Mouse (Mus musculus) lung, embryonic 16.5 days (tissue): ENCODE results near the gene Rpl32. TPM values are rescaled to one million over a fixed set of nuclear protein-coding genes. Genes with fewer than 3 reads are reported as not detected.

ENCODE experiments used
- ATAC-seq: fragments of 200-750 bp; cut with Nextera tagmentation; 2 replicates; pipeline ENCODE4 v1.8.0; 2017; ENCODE audit warnings: low read depth, mild to moderate bottlenecking, moderate library complexity
- H3K27ac ChIP-seq: fragments of 300-500 bp; sonication (generic); 2 replicates; pipeline ENCODE4 v1.5.1; 2014; ENCODE audit warnings: mild to moderate bottlenecking, control low read depth, low read length
- H3K27me3 ChIP-seq: fragments of 300-500 bp; sonication (generic); 2 replicates; pipeline ENCODE4 v1.6.1; 2014; ENCODE audit warnings: low read depth, low read length, mixed read lengths; ENCODE audit not compliant: control insufficient read depth, insufficient read depth
- H3K36me3 ChIP-seq: fragments of 300-500 bp; sonication (generic); 2 replicates; pipeline ENCODE4 v1.6.1; 2014; ENCODE audit warnings: low read length; ENCODE audit not compliant: control insufficient read depth, insufficient read depth
- H3K4me1 ChIP-seq: fragments of 300-500 bp; sonication (generic); replicated peaks from 2 replicates; pipeline ENCODE4 v1.6.1; 2014; ENCODE audit warnings: low read length, mixed read lengths; ENCODE audit not compliant: control insufficient read depth, insufficient read depth
- H3K4me2 ChIP-seq: fragments of 300-500 bp; sonication (generic); 2 replicates; pipeline ENCODE4 v1.6.1; 2014; ENCODE audit warnings: low read depth, low read length, control low read depth
- H3K4me3 ChIP-seq: fragments of 300-500 bp; sonication (generic); 2 replicates; pipeline ENCODE4 v1.5.1; 2014; ENCODE audit warnings: mild to moderate bottlenecking, low read length, control low read depth
- H3K9ac ChIP-seq: fragments of 300-500 bp; sonication (generic); 2 replicates; pipeline ENCODE4 v1.6.1; 2014; ENCODE audit warnings: low read length, control low read depth
- H3K9me3 ChIP-seq: fragments of 300-500 bp; sonication (generic); 2 replicates; pipeline ENCODE4 v1.6.1; 2016; ENCODE audit warnings: low read length; ENCODE audit not compliant: control insufficient read depth
- whole genome bisulfite sequencing: fragments of 180-500 bp; shearing (Covaris S2); extraction: QIAGEN DNeasy Blood & Tissue Kit; methylation state at CpG from one replicate; pipeline ENCODE4 v1.1.7; 2014; 5-methylcytosine and 5-hydroxymethylcytosine counted together
- polyA plus RNA-seq: library from polyadenylated mRNA; unstranded; fragments of >200 nt; fragmentation: Nextera tagmentation; extraction: Ambion mirVana; gene quantifications from 2 replicates; pipeline ENCODE4 v1.2.1, GENCODE M21; 2015

The Rpl32 gene
- polyA plus RNA-seq, 1 experiment from 2014 or later = 2,268 TPM

DNA sequence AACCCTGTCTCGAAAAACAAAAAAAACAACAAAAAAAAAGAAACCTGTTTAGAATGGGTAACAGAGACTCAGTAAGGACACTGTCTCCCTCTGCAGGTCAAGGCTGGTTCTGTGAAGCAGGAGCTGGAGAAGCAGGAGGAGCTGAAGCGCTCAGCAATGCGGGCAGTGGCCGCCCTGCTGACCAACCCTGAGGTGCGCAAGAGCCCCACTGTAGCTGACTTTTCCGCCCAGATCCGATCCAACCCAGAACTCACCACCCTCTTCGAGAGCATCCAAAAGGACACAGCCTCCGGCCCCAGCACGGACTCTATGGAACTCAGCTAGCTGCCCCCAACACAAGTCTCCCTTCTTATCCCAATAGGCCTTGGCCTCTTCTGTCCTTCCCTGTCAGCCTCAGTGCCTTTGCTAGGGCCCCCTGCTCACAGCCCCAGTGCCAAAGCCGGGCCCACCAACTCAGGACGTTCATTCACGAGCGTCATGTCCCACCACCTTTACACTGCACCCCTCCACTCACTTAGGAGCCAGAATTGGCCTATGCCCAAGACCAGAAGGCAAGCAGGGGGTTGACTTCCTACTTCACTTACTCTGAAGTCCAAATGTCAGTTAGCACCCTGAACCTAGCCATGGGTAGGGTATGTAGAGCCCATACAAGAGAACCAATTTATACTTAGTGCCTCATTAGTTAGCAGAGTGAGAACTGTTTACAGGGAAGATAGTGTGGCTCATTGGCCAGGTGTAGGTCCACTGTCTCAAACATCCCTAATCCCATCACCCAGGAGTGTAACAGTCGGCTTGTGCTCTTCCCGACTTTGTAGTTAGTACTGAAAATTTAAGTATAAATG lies 4.8 kb downstream of the Rpl32 start:
- no peak overlapping the region for H3K9ac ChIP-seq
- peaks cover 51% of the 10 kb centered on the region for H3K36me3 ChIP-seq
- WGBS = 38% methylated on average over 16 of the region's 16 CpGs
- H3K9me3 ChIP-seq = no peaks in the 10 kb centered on the region
- no peak overlapping the region for H3K27ac ChIP-seq
- no peak overlapping the region for H3K4me2 ChIP-seq
- no peak overlapping the region for H3K4me3 ChIP-seq
- H3K27me3 ChIP-seq = no peaks in the 10 kb centered on the region
- H3K4me1 ChIP-seq = peaks cover 17% of the 10 kb centered on the region
- ATAC-seq = peak; percentile 51

DNA sequence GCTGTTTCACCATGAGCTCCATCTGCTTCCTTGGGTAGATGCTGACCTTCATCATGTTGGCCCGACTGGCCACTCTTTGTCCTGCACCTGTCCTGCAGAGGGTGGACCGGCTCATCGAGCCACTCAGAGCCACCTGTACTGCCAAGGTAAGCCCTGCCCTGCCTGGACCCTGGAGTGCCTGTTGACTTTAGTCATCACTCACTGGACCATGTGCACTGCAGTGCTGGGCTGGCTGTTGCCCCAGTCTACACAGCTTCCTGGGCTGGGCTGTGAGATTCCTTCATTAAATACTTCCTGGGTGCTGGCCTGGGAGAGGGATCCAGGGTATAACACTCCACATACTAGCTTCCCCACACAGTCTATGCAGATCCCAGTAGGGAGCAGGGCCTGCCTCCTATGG lies 6.7 kb downstream of the Rpl32 start:
- no peak for ATAC-seq
- no peak overlapping the region for H3K27ac ChIP-seq
- H3K36me3 ChIP-seq = peaks cover 58% of the 10 kb centered on the region
- no peaks in the 10 kb centered on the region for H3K27me3 ChIP-seq
- 85% methylated on average over 3 of the region's 3 CpGs for WGBS
- H3K4me3 ChIP-seq = no peak overlapping the region
- no peaks in the 10 kb centered on the region for H3K9me3 ChIP-seq
- H3K4me1 ChIP-seq = peaks cover 10% of the 10 kb centered on the region
- no peak overlapping the region for H3K9ac ChIP-seq
- H3K4me2 ChIP-seq = no peak overlapping the region

DNA sequence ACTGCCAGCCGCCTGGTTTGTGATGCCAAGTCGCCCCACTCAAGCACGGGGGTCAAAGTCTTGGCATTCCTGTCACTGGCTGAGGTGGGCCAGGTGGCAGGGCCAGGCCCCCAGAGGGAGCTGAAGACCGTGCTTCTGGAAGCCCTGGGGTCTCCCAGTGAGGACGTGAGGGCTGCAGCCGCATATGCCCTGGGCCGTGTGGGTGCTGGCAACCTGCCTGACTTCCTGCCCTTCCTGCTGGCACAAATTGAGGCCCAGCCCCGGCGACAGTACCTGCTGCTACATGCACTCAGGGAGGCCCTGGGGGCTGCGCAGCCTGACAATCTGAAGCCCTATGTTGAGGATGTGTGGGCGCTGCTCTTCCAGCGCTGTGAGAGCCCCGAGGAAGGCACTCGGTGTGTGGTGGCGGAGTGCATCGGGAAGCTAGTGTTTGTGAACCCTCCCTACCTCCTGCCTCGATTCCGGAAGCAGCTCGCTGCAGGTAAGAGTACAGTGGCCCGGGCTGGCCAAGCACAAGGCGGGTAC lies 15.8 kb downstream of the Rpl32 start:
- no peak overlapping the region for H3K27ac ChIP-seq
- peaks cover 60% of the 10 kb centered on the region for H3K36me3 ChIP-seq
- no peaks in the 10 kb centered on the region for H3K4me1 ChIP-seq
- H3K9ac ChIP-seq = no peak overlapping the region
- no peak; the same call in 1 of the 2 replicates for ATAC-seq
- WGBS = 80% methylated on average over 21 of the region's 21 CpGs
- H3K27me3 ChIP-seq = no peaks in the 10 kb centered on the region
- no peaks in the 10 kb centered on the region for H3K9me3 ChIP-seq
- no peak overlapping the region for H3K4me2 ChIP-seq
- no peak overlapping the region for H3K4me3 ChIP-seq

DNA sequence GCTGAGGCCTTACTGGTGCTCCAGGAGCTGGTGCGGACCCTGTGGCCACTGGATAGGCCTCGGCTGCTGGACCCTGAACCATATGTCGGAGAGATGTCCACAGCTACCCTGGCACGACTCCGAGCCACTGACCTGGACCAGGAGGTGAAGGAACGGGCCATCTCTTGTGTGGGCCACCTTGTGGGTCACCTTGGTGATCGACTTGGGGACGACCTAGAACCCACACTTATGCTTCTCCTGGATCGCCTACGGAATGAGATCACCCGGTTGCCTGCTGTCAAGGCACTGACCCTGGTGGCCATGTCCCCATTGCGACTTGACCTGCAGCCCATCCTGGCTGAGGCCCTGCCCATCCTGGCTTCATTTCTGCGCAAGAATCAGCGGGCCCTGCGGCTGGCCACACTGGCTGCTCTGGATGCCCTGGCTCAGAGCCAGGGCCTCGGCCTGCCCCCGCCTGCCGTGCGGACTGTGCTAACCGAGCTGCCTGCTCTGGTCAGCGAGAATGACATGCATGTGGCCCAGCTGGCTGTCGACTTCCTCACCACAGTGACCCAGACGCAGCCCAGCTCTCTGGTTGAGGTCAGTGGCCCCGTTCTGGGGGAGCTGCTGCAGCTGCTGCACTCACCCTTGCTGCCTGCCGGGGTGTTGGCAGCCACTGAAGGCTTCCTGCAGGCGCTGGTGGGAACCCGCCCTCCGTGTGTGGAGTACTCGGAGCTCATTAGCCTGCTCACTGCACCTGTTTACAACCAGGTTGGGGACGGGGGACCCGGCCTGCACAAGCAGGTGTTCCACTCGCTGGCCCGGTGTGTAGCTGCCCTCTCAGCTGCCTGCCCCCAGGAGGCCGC lies 16.5 kb downstream of the Rpl32 start:
- H3K9ac ChIP-seq = no peak overlapping the region
- H3K27ac ChIP-seq = no peak overlapping the region
- no peaks in the 10 kb centered on the region for H3K27me3 ChIP-seq
- H3K4me3 ChIP-seq = no peak overlapping the region
- WGBS = 74% methylated on average over 34 of the region's 34 CpGs
- peaks cover 62% of the 10 kb centered on the region for H3K36me3 ChIP-seq
- H3K9me3 ChIP-seq = no peaks in the 10 kb centered on the region
- no peaks in the 10 kb centered on the region for H3K4me1 ChIP-seq
- H3K4me2 ChIP-seq = no peak overlapping the region
- peak; percentile 87 for ATAC-seq

DNA sequence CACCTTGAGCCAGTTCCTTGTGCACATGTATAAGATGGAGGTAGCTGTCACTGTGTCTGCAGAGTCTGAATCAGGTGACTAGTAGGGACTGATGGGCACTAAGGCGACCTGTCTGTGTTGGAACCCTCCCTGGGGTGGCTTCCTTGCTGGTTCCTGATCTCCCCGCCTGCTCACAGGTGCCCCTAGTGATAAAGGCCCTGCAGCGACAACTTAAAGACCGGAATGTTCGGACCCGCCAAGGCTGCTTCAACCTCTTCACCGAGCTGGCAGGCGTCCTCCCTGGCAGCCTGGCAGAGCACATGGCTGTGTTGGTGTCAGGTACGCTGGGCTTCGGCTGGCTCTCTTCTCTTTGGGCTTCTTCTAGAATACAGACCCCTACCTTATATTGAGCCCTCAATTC lies 17.5 kb downstream of the Rpl32 start:
- no peak overlapping the region for H3K4me3 ChIP-seq
- H3K9me3 ChIP-seq = no peaks in the 10 kb centered on the region
- H3K36me3 ChIP-seq = peaks cover 65% of the 10 kb centered on the region
- no peak overlapping the region for H3K4me2 ChIP-seq
- no peak overlapping the region for H3K27ac ChIP-seq
- H3K9ac ChIP-seq = no peak overlapping the region
- H3K27me3 ChIP-seq = no peaks in the 10 kb centered on the region
- no peaks in the 10 kb centered on the region for H3K4me1 ChIP-seq
- 69% methylated on average over 10 of the region's 10 CpGs for WGBS
- ATAC-seq = no peak

DNA sequence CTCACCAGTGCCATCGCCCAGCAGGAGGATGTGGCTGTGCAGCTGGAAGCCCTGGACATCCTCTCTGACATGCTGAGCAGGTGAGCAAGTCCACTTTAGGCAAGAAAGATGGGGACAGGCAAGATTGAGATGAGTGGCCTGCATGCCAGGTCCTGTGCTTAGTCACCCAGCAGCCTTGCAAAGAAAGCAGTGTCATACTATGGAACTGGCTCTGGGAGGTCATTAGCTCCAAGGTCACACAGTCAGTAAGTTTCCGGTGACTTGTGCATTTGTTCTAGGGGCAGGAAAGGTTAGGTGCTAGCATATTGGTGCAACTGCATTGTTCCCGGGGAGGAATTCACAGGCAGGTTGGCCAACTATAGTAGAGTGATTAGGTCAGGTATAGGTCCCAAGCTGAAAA lies 25.8 kb downstream of the Rpl32 start:
- H3K27me3 ChIP-seq = no peaks in the 10 kb centered on the region
- no peak overlapping the region for H3K4me3 ChIP-seq
- 91% methylated on average over 3 of the region's 3 CpGs for WGBS
- peaks cover 59% of the 10 kb centered on the region for H3K36me3 ChIP-seq
- no peaks in the 10 kb centered on the region for H3K9me3 ChIP-seq
- no peak overlapping the region for H3K9ac ChIP-seq
- no peak overlapping the region for H3K27ac ChIP-seq
- no peak for ATAC-seq
- no peak overlapping the region for H3K4me2 ChIP-seq
- no peaks in the 10 kb centered on the region for H3K4me1 ChIP-seq

DNA sequence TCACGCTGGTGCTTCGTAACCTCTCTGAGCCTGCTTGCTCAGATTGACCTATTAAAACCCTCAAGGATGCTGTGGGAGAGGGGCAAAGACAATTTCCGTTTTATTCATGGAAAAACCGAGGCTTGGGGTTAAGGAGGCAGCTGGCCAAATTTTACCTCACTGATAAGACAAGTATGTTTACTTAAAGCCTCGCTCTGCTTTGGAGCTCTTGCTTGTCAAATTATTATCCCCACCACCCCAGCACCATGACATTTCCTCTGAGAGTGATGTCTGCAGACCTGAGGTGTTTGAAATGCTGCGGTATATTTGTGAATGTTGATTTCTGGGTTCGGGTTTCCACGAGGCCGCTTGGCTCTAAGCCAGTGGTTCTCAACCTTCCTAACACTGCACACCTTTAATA lies 32.2 kb downstream of the Rpl32 start:
- Histone ChIP-seq H3K4me1 (peaks cover 24% of the 10 kb centered on the region), H3K9me3 (no peaks in the 10 kb centered on the region), H3K4me2 (peak overlapping the region; percentile 84), H3K27ac (peak overlapping the region; percentile 75; the same call in 1 of the 2 replicates), H3K9ac (peak overlapping the region; percentile 90), H3K36me3 (peaks cover 11% of the 10 kb centered on the region), H3K4me3 (peak overlapping the region; percentile 89), H3K27me3 (no peaks in the 10 kb centered on the region)
- ATAC-seq = no peak
- WGBS = 7% methylated on average over 9 of the region's 9 CpGs

DNA sequence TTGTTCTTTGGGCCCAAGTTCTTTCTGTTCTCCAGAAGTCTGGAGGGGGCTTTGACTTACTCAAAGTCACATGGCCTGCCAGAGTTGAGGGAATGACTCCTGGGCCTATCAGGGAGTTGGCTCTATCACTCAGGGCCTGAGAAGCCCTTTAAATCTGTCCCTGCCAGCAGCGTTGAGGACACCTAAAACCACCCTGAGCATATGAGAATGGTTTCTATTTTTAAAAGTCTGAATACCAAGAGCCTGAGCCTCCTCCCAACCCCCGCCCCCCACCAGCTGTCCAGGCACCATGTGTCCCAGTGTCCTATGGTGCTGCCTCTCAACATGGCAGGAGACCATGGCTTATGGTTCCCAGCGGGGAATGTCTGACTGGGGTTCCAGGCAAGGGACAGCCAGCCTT lies 32.7 kb downstream of the Rpl32 start:
- H3K27me3 ChIP-seq = no peaks in the 10 kb centered on the region
- peak overlapping the region; percentile 90 for H3K9ac ChIP-seq
- H3K27ac ChIP-seq = peak overlapping the region; percentile 75
- 20% methylated on average over 3 of the region's 3 CpGs for WGBS
- peak overlapping the region; percentile 84 for H3K4me2 ChIP-seq
- H3K4me3 ChIP-seq = peak overlapping the region; percentile 89
- H3K36me3 ChIP-seq = peaks cover 6% of the 10 kb centered on the region
- ATAC-seq = peak; percentile 18; the same call in 1 of the 2 replicates
- no peaks in the 10 kb centered on the region for H3K9me3 ChIP-seq
- H3K4me1 ChIP-seq = peaks cover 24% of the 10 kb centered on the region

DNA sequence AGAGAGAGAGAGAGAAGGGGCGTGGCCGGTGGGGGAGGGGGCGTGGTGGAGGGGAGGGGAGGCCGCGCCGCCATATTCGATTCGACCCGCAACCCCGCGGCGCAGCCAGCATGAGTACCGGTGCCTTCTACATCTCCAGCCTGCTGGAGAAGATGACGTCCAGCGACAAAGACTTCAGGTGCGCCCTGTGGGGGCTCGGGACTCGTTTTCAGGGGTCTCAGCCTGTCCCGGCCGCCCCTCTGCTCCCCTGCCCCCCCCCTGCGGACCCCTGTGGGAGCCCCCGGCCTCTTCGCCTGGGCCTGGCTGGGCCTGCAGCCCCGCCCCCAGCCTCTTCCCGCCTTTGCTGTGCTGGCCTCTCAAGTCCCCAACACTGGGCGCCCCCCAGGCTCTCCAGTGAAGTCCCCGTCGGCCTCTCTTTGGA lies 34.0 kb downstream of the Rpl32 start, which contains the start of gene Cand2:
Cand2 (plus strand) TSS at position 38 of the 421 bp plus-strand sequence.
- Histone ChIP-seq H3K4me3 (peak within 1 kb of the TSS; percentile 89), H3K27me3 (no peaks in the 10 kb centered on the region), H3K9ac (peak within 1 kb of the TSS; percentile 90), H3K4me1 (peaks cover 24% of the 10 kb centered on the region), H3K27ac (peak within 1 kb of the TSS; percentile 75), H3K4me2 (peak within 1 kb of the TSS; percentile 84), H3K9me3 (no peaks in the 10 kb centered on the region), H3K36me3 (peaks cover 3% of the 10 kb centered on the region)
- ATAC-seq = peak; percentile 88
- WGBS = under 1% methylated on average over 21 of the region's 28 CpGs
